8 mouse cellular contexts compared by ENCODE assay signal in the genomic region with DNA sequence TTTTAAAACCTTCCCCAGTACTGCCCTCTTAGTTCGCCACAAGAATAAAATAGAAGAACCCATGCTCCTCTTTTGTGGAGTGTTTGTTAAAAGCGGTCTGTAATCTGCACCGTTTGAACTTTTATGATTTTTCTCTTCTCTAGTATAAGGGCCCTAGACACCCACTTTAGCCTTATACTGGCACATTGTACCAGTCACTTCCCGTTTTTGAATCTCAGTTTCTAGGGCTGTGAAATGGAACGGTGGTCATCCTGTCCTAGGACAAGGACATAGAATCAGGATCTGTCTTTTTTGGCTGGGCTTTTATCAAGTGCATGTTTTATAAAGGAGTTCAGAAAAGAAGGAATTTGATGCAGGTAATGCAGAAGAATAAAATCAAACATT. TPM values are rescaled to one million over a fixed set of nuclear protein-coding genes. Genes with fewer than 3 reads are reported as not detected.
DNase-seq lines count a peak whose midpoint lies in the region; ATAC-seq and TF ChIP-seq lines count a peak whose summit lies in the region.

No protein-coding gene starts in this region.

- no peaks in the 10 kb centered on the region for H3K27me3 ChIP-seq in heart, embryonic 13.5 days (replicated peaks)
- H3K27me3 ChIP-seq in ES-Bruce4 (ENCODE audit: control insufficient read depth, insufficient read depth, low read length, poor library complexity, severe bottlenecking): no peaks in the 10 kb centered on the region
- no peaks in the 10 kb centered on the region for H3K27me3 ChIP-seq in forebrain, embryonic 15.5 days
- no peaks in the 10 kb centered on the region for H3K27me3 ChIP-seq in liver, embryonic 16.5 days (ENCODE audit: control insufficient read depth, insufficient read depth, low read depth, low read length)

- H3K27ac ChIP-seq in heart, embryonic 13.5 days (replicated peaks): peak overlapping the region; percentile 97
- H3K27ac ChIP-seq in ES-Bruce4 (ENCODE audit: insufficient read depth, low read length): no peak overlapping the region
- peak overlapping the region; percentile 93 for H3K27ac ChIP-seq in forebrain, embryonic 15.5 days (replicated peaks)
- peak overlapping the region; percentile 96 for H3K27ac ChIP-seq in liver, embryonic 16.5 days (ENCODE audit: low read length)

- ATAC-seq in heart, embryonic 13.5 days (ENCODE audit: extremely low read depth, insufficient number of reproducible peaks, low FRiP score, low TSS enrichment): no peak
- ATAC-seq in forebrain, embryonic 15.5 days (replicated peaks): no peak
- no peak for ATAC-seq in liver, embryonic 16.5 days (ENCODE audit: low read depth)

- H3K4me2 ChIP-seq in heart, embryonic 13.5 days: peak overlapping the region; percentile 77
- peak overlapping the region; percentile 48 for H3K4me2 ChIP-seq in forebrain, embryonic 15.5 days (replicated peaks)
- peak overlapping the region; percentile 77 for H3K4me2 ChIP-seq in liver, embryonic 16.5 days (ENCODE audit: low read depth, low read length)

- peaks cover 32% of the 10 kb centered on the region for H3K4me1 ChIP-seq in heart, embryonic 13.5 days
- H3K4me1 ChIP-seq in ES-Bruce4 (ENCODE audit: control insufficient read depth, insufficient read depth, low read length): no peaks in the 10 kb centered on the region
- H3K4me1 ChIP-seq in forebrain, embryonic 15.5 days: peaks cover 30% of the 10 kb centered on the region
- peaks cover 39% of the 10 kb centered on the region for H3K4me1 ChIP-seq in liver, embryonic 16.5 days (ENCODE audit: control insufficient read depth, low read depth, low read length)

- H3K4me3 ChIP-seq in heart, embryonic 13.5 days: peak overlapping the region; percentile 84
- H3K4me3 ChIP-seq in ES-Bruce4 (ENCODE audit: low read depth, low read length): peak overlapping the region; percentile 72
- peak overlapping the region; percentile 91 for H3K4me3 ChIP-seq in forebrain, embryonic 15.5 days
- peak overlapping the region; percentile 79 for H3K4me3 ChIP-seq in liver, embryonic 16.5 days (ENCODE audit: low read depth, low read length)

- TF ChIP-seq POLR2A in ES-Bruce4 (IDR thresholded peaks at IDR 0.05; ENCODE audit: insufficient read depth, low read length): no peak

- TF ChIP-seq EP300 in ES-Bruce4 (IDR thresholded peaks at IDR 0.05; ENCODE audit: insufficient read depth, low read depth, low read length): no peak

- intact Hi-C loops in heart, postnatal 25 days (cut with DNase I): loop anchor here (5.0 kb wide), 2 partner anchors 72 to 132 kb away; partner anchors contain the start of genes Ddi2 and Plekhm2
- intact Hi-C loops in gastrocnemius, postnatal 14 days (cut with DNase I; ENCODE audit: low total_unique reads): no loop called here

- peak overlapping the region; percentile 88 for H3K9ac ChIP-seq in heart, embryonic 13.5 days
- H3K9ac ChIP-seq in ES-Bruce4 (ENCODE audit: low read depth, poor library complexity, severe bottlenecking): peak overlapping the region; percentile 44
- peak overlapping the region; percentile 72 for H3K9ac ChIP-seq in forebrain, embryonic 15.5 days (replicated peaks)
- H3K9ac ChIP-seq in liver, embryonic 16.5 days (ENCODE audit: low read depth, low read length): peak overlapping the region; percentile 78

- no peak for DNase-seq in heart, postnatal 25 days (ENCODE audit: low spot score)
- DNase-seq in gastrocnemius, postnatal 14 days: no peak
- no peak for DNase-seq in retina, postnatal 1 day
- no peak for DNase-seq in cerebellum, postnatal 36 days

- no peak for TF ChIP-seq CTCF in ES-Bruce4 (IDR thresholded peaks at IDR 0.05; ENCODE audit: low read depth, low read length)

- no peaks in the 10 kb centered on the region for H3K9me3 ChIP-seq in heart, embryonic 13.5 days
- no peaks in the 10 kb centered on the region for H3K9me3 ChIP-seq in ES-Bruce4 (replicated peaks; ENCODE audit: control insufficient read depth, insufficient read depth, low read length, poor library complexity, severe bottlenecking)
- H3K9me3 ChIP-seq in forebrain, embryonic 15.5 days: no peaks in the 10 kb centered on the region
- no peaks in the 10 kb centered on the region for H3K9me3 ChIP-seq in liver, embryonic 16.5 days (replicated peaks; ENCODE audit: control insufficient read depth, low read length)

- 7% methylated on average over 5 of the region's 5 CpGs for WGBS in heart, embryonic 13.5 days
- 15% methylated on average over 5 of the region's 5 CpGs for WGBS in forebrain, embryonic 15.5 days
- 5% methylated on average over 5 of the region's 5 CpGs for WGBS in liver, embryonic 16.5 days (ENCODE audit: insufficient replicate concordance)

- H3K36me3 ChIP-seq in heart, embryonic 13.5 days: peaks cover 28% of the 10 kb centered on the region
- H3K36me3 ChIP-seq in ES-Bruce4 (ENCODE audit: control insufficient read depth, insufficient read depth, low read length, poor library complexity, severe bottlenecking): no peaks in the 10 kb centered on the region
- H3K36me3 ChIP-seq in forebrain, embryonic 15.5 days: peaks cover 5% of the 10 kb centered on the region; the same call in 1 of the 2 replicates
- H3K36me3 ChIP-seq in liver, embryonic 16.5 days (ENCODE audit: control insufficient read depth, insufficient read depth): no peaks in the 10 kb centered on the region

RNA-seq across cellular contexts. Expression of gene Casp9, which starts 0.7 kb away (rescaled TPM):
- 14.3 and 15.5 TPM in 2 replicates for polyA plus RNA-seq in heart, embryonic 13.5 days (2015; fragmentation: Nextera tagmentation; extraction: Ambion mirVana)
- 1 to 10 TPM; 7.9 to 8.6 TPM for total RNA-seq in heart, postnatal 25 days (2021)
- polyA plus RNA-seq in ES-Bruce4 (2011; ENCODE audit: insufficient read depth, insufficient read length, low read depth, missing spikeins): 17.6 and 20.7 TPM in 2 replicates
- 14.9 and 18.2 TPM in 2 replicates for polyA plus RNA-seq in forebrain, embryonic 15.5 days (2015; fragmentation: Nextera tagmentation; extraction: Ambion mirVana)
- polyA plus RNA-seq in liver, embryonic 16.5 days (2015; fragmentation: Nextera tagmentation; extraction: Ambion mirVana): 9.5 and 10.4 TPM in 2 replicates
- 1 to 10 TPM; 3.7 to 4.8 TPM for total RNA-seq in gastrocnemius, postnatal 14 days (2021)

RNA-seq across cellular contexts. Expression of gene Dnajc16, which starts 3.4 kb away (rescaled TPM):
- 4.0 and 4.2 TPM in 2 replicates for polyA plus RNA-seq in heart, embryonic 13.5 days (2015; fragmentation: Nextera tagmentation; extraction: Ambion mirVana)
- total RNA-seq in heart, postnatal 25 days (2021): 10 to 100 TPM; 17.7 to 22.9 TPM
- 9.1 and 10.5 TPM in 2 replicates for polyA plus RNA-seq in ES-Bruce4 (2011; ENCODE audit: insufficient read depth, insufficient read length, low read depth, missing spikeins)
- polyA plus RNA-seq in forebrain, embryonic 15.5 days (2015; fragmentation: Nextera tagmentation; extraction: Ambion mirVana): 5.2 and 5.3 TPM in 2 replicates
- 2.5 and 2.6 TPM in 2 replicates for polyA plus RNA-seq in liver, embryonic 16.5 days (2015; fragmentation: Nextera tagmentation; extraction: Ambion mirVana)
- 1 to 10 TPM; 8.6 to 9.4 TPM for total RNA-seq in gastrocnemius, postnatal 14 days (2021)

RNA-seq across cellular contexts. Expression of gene Cela2a, which starts 31.8 kb away (rescaled TPM):
- polyA plus RNA-seq in heart, embryonic 13.5 days (2015; fragmentation: Nextera tagmentation; extraction: Ambion mirVana): not detected in 2 replicates
- not detected for total RNA-seq in heart, postnatal 25 days (2021)
- polyA plus RNA-seq in ES-Bruce4 (2011; ENCODE audit: insufficient read depth, insufficient read length, low read depth, missing spikeins): not detected in 2 replicates
- polyA plus RNA-seq in forebrain, embryonic 15.5 days (2015; fragmentation: Nextera tagmentation; extraction: Ambion mirVana): not detected in 2 replicates
- 1.8 and 13.9 TPM in 2 replicates for polyA plus RNA-seq in liver, embryonic 16.5 days (2015; fragmentation: Nextera tagmentation; extraction: Ambion mirVana)
- not detected for total RNA-seq in gastrocnemius, postnatal 14 days (2021)

RNA-seq across cellular contexts. Expression of gene Agmat, which starts 47.7 kb away (rescaled TPM):
- polyA plus RNA-seq in heart, embryonic 13.5 days (2015; fragmentation: Nextera tagmentation; extraction: Ambion mirVana): 1.0 and 1.9 TPM in 2 replicates
- under 1 TPM; 0.36 to 0.56 TPM for total RNA-seq in heart, postnatal 25 days (2021)
- not detected in 2 replicates for polyA plus RNA-seq in ES-Bruce4 (2011; ENCODE audit: insufficient read depth, insufficient read length, low read depth, missing spikeins)
- not detected in 2 replicates for polyA plus RNA-seq in forebrain, embryonic 15.5 days (2015; fragmentation: Nextera tagmentation; extraction: Ambion mirVana)
- 25.9 and 28.3 TPM in 2 replicates for polyA plus RNA-seq in liver, embryonic 16.5 days (2015; fragmentation: Nextera tagmentation; extraction: Ambion mirVana)
- total RNA-seq in gastrocnemius, postnatal 14 days (2021): under 1 TPM in 1 of 2 experiments, not detected in 1; 0.82 TPM

RNA-seq across cellular contexts. Expression of gene Ctrc, which starts 52.0 kb away (rescaled TPM):
- polyA plus RNA-seq in heart, embryonic 13.5 days (2015; fragmentation: Nextera tagmentation; extraction: Ambion mirVana): not detected in 2 replicates
- not detected for total RNA-seq in heart, postnatal 25 days (2021)
- not detected in 2 replicates for polyA plus RNA-seq in ES-Bruce4 (2011; ENCODE audit: insufficient read depth, insufficient read length, low read depth, missing spikeins)
- polyA plus RNA-seq in forebrain, embryonic 15.5 days (2015; fragmentation: Nextera tagmentation; extraction: Ambion mirVana): not detected in 2 replicates
- not detected in 2 replicates for polyA plus RNA-seq in liver, embryonic 16.5 days (2015; fragmentation: Nextera tagmentation; extraction: Ambion mirVana)
- not detected for total RNA-seq in gastrocnemius, postnatal 14 days (2021)
